Comparison of ENCODE assay signal across 14 mouse cellular contexts in the genomic region with DNA sequence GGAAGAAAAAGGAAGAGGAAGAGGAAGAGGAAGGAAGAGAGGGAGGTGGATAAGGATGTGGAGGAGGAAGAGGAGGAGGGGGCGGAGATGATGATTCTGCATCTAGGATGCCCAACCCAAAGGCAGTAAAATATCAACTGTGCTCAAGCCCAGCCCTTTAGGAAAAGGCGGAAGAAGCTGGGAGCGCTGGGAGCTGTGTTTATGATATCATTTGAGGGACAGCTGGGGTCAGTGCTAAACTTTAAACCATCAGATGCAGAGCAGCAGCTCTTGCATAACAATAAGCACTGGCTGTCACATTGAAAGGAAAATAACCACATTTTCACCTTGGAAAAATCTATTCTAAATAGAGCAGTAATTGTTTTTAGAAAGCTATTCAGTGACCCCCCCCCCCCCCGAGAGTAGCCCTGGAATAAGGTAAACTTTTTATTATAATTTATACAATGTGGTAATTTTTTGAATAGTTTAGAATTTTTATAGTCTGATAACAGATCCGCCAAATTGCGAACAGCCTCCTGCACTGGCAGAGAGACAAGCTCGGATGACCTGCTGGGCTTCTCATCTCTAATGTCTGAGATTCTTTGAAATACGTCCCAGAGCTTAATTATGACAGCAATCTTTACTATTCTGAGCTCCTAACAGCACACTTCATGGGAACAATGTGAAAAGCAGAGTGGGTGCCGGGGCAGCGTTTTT.
DNase-seq lines count a peak whose midpoint lies in the region; ATAC-seq and TF ChIP-seq lines count a peak whose summit lies in the region.
"Had no signal": no experiment of that assay in that cellular context is flagged by ENCODE, and none has a peak within 500 bp of the region (broad histone marks: within the 10 kb centered on the region; RNA-seq: fewer than 3 reads in every experiment).

No protein-coding gene starts in this region.

- TF ChIP-seq CTCF in gastrocnemius, adult 2 months (IDR thresholded peaks at IDR 0.05): no peak
- TF ChIP-seq CTCF in layer of hippocampus, adult 2 months (conservative IDR thresholded peaks at IDR 0.05): no peak

- peak overlapping the region; percentile 88 for H3K27ac ChIP-seq in gastrocnemius, adult 2 months
- H3K27ac ChIP-seq in layer of hippocampus, adult 2 months: peak overlapping the region; percentile 55; the same call in 1 of the 2 replicates
- peak overlapping the region; percentile 10 for H3K27ac ChIP-seq in heart, embryonic 16.5 days (ENCODE audit: low read length)
- H3K27ac ChIP-seq: limb, embryonic 13.5 days had no signal

- peaks cover 6% of the 10 kb centered on the region; the same call in 1 of the 2 replicates for H3K4me1 ChIP-seq in heart, embryonic 16.5 days (ENCODE audit: control insufficient read depth, insufficient read depth, low read length)

- no peaks in the 10 kb centered on the region for H3K79me2 ChIP-seq in myocyte (ENCODE audit: control insufficient read depth, insufficient read depth)

- no peaks in the 10 kb centered on the region for H3K9me3 ChIP-seq in heart, embryonic 16.5 days (replicated peaks; ENCODE audit: control insufficient read depth, low read length)
- H3K9me3 ChIP-seq: limb, embryonic 13.5 days had no signal

- peak overlapping the region; percentile 68 for H3K4me3 ChIP-seq in gastrocnemius, adult 2 months
- peak overlapping the region; percentile 53 for H3K4me3 ChIP-seq in layer of hippocampus, adult 2 months
- peak overlapping the region; percentile 43 for H3K4me3 ChIP-seq in heart, embryonic 16.5 days (ENCODE audit: low read length)
- no peak overlapping the region for H3K4me3 ChIP-seq in myocyte
- H3K4me3 ChIP-seq: erythroblast, embryonic 14.5 days; limb, embryonic 13.5 days had no signal

- TF ChIP-seq POLR2A in myocyte (IDR thresholded peaks at IDR 0.05; ENCODE audit: insufficient read length, low read depth): no peak

- ATAC-seq in heart, embryonic 16.5 days (replicated peaks; ENCODE audit: extremely low read depth, insufficient read depth, low FRiP score): no peak
- no peak for ATAC-seq in erythroid progenitor cell, adult 5-6 weeks (replicated peaks; ENCODE audit: low FRiP score, poor library complexity, severe bottlenecking)

- WGBS in heart, embryonic 16.5 days: 49% methylated on average over 10 of the region's 10 CpGs

- no peaks in the 10 kb centered on the region for H3K36me3 ChIP-seq in heart, embryonic 16.5 days (ENCODE audit: control insufficient read depth, insufficient read depth)
- no peaks in the 10 kb centered on the region for H3K36me3 ChIP-seq in myocyte (ENCODE audit: control insufficient read depth, insufficient read depth)
- H3K36me3 ChIP-seq: limb, embryonic 13.5 days had no signal

- H3ac ChIP-seq in myocyte (ENCODE audit: control insufficient read depth, insufficient read length): no peak overlapping the region

- no peaks in the 10 kb centered on the region for H3K27me3 ChIP-seq in heart, embryonic 16.5 days (ENCODE audit: control insufficient read depth, insufficient read depth, low read length)
- no peaks in the 10 kb centered on the region for H3K27me3 ChIP-seq in myocyte (ENCODE audit: control insufficient read depth, insufficient read depth, insufficient read length)
- H3K27me3 ChIP-seq: limb, embryonic 13.5 days had no signal

- no peak for DNase-seq in gastrocnemius, adult 2 months
- no peak for DNase-seq in gastrocnemius, postnatal 10 days
- no peak for DNase-seq in layer of hippocampus, adult 2 months (ENCODE audit: low spot score in 2 of 2)
- DNase-seq in layer of hippocampus, postnatal 36 days: no peak
- DNase-seq: cerebellum, postnatal 36 days; kidney, adult 8-10 months; lung, adult 18-20 months; right cerebral cortex, postnatal 25 days; thymus, postnatal 36 days had no signal

- peak overlapping the region; percentile 61 for H3K9ac ChIP-seq in heart, embryonic 16.5 days (ENCODE audit: low read length)
- H3K9ac ChIP-seq: limb, embryonic 13.5 days had no signal

- peak overlapping the region; percentile 61 for H3K4me2 ChIP-seq in heart, embryonic 16.5 days (ENCODE audit: low read depth, low read length)
- peak overlapping the region; percentile 24 for H3K4me2 ChIP-seq in myocyte (ENCODE audit: low read depth)
- H3K4me2 ChIP-seq: limb, embryonic 13.5 days had no signal

- intact Hi-C loops in gastrocnemius, adult 2 months (cut with DNase I): no loop called here

TF ChIP-seq in myocyte, 11 proteins besides CTCF, POLR2A, EP300 and RAD21:
- TF ChIP-seq USF1 (IDR thresholded peaks at IDR 0.05; ENCODE audit: low read depth) (no peak), MYOD1 (IDR thresholded peaks at IDR 0.05; ENCODE audit: control insufficient read depth in 1 of 3, insufficient read length in 2 of 3, low read depth in 2 of 3) (no peak), MAX (IDR thresholded peaks at IDR 0.05; ENCODE audit: low read depth) (no peak), TCF3 (IDR thresholded peaks at IDR 0.05; ENCODE audit: insufficient read length, low read depth) (no peak), SRF (IDR thresholded peaks at IDR 0.05; ENCODE audit: control insufficient read depth, insufficient read length, low read depth) (no peak), POLR2AphosphoS2 (IDR thresholded peaks at IDR 0.05; ENCODE audit: insufficient read length, low read depth) (no peak), MYOG (IDR thresholded peaks at IDR 0.05; ENCODE audit: control insufficient read depth in 1 of 3, insufficient read depth in 1 of 3, insufficient read length in 2 of 3, low read depth in 2 of 3) (no peak), REST (IDR thresholded peaks at IDR 0.05; ENCODE audit: insufficient read depth, insufficient read length) (no peak), TCF12 (IDR thresholded peaks at IDR 0.05; ENCODE audit: insufficient read depth, poor library complexity, severe bottlenecking) (no peak), CEBPB (IDR thresholded peaks at IDR 0.05; ENCODE audit: insufficient read depth, poor library complexity, severe bottlenecking) (no peak), E2F4 (IDR thresholded peaks at IDR 0.05; ENCODE audit: insufficient read depth) (no peak)

Comparison
In these comparisons a context has a peak if more than half of its experiments do, and no peak if none do; other contexts are left out.
1. H3K27ac ChIP-seq: peak in every context shown above with its lines; median percentile 88 in gastrocnemius, adult 2 months; 55 in layer of hippocampus, adult 2 months; 10 in heart, embryonic 16.5 days.